Mouse (Mus musculus): ENCODE data around the gene Ctnna3. TPM values are rescaled to one million over a fixed set of nuclear protein-coding genes. Genes with fewer than 3 reads are reported as not detected.

Ctnna3 gene
- polyA plus RNA-seq, 1 experiment from 2014 or later, result 0.90 TPM

DNA sequence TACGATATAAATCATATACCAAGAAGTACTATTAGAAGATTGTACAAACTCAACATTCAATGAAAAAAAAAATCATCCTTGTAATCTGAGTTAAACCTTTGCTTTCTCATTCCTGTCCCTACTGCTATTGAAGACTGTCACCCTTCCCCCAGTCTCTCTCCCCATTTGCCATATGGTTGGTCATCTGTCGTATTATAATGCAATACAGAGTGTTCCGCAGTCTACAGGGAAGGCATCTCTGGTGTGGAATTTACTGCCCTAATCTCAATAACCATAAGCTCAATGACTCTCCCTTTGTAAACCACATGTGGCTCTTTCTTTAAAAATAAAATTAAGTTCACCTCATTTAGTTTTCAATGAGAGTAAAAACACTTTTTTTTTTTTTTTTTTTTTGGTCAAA, 1113.7 kb downstream of the Ctnna3 start:
- H3K4me1 ChIP-seq, result no peaks in the 10 kb centered on the region
- no peak for ATAC-seq (ENCODE audit: insufficient number of reproducible peaks, insufficient read depth, low FRiP score, low TSS enrichment, low read depth)
- no peak overlapping the region for H3K27ac ChIP-seq
- no peak overlapping the region for H3K9ac ChIP-seq
- no peak overlapping the region for H3K4me2 ChIP-seq
- H3K9me3 ChIP-seq, result no peaks in the 10 kb centered on the region
- 76% methylated on average over 3 of the region's 3 CpGs for WGBS
- H3K36me3 ChIP-seq, result no peaks in the 10 kb centered on the region
- no peaks in the 10 kb centered on the region for H3K27me3 ChIP-seq
- H3K4me3 ChIP-seq, result no peak overlapping the region

DNA sequence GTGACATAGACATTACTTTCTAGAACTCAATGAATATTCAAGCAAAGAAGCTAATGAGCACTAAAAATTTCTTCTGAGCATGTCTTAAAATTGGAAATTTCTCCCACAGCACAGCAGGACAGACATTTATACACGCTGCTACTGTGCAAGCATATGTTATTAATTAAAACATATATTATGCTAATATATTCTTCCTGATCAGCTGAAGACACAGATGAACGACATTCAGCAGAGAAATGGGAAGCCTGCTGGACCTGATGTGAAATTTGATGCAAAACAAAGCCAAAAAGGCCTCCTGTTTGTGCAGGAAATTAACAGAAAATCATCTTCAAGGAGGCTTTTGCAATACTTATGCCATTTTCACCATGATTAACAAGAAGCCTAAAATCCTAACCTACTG, 1114.5 kb downstream of the Ctnna3 start:
- H3K9ac ChIP-seq, result no peak overlapping the region
- H3K4me2 ChIP-seq, result no peak overlapping the region
- H3K36me3 ChIP-seq, result no peaks in the 10 kb centered on the region
- no peak overlapping the region for H3K27ac ChIP-seq
- H3K9me3 ChIP-seq, result no peaks in the 10 kb centered on the region
- no peak overlapping the region for H3K4me3 ChIP-seq
- WGBS, result 35% methylated on average over 2 of the region's 2 CpGs
- no peaks in the 10 kb centered on the region for H3K27me3 ChIP-seq
- no peaks in the 10 kb centered on the region for H3K4me1 ChIP-seq
- no peak for ATAC-seq (ENCODE audit: insufficient number of reproducible peaks, insufficient read depth, low FRiP score, low TSS enrichment, low read depth)

DNA sequence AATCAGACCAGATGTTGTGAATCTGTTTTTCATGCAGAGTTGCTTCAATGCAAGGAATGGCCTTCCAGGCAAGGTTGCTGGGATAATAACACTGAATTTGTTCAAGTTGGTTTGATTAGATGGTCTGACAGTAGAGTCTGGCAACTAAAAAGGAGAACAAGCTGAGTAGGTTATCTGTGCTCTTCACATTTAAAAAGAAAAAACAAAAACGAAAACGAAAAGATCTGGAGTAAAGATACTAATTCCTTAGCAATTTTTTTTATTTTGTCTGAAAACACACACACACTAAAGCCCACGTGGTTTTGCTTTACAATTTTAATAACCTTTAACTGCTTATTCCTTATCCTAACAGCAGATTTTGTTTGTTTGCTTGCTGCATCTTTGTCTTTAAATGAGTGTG, 1141.4 kb downstream of the Ctnna3 start:
- no peak for ATAC-seq (ENCODE audit: insufficient number of reproducible peaks, insufficient read depth, low FRiP score, low TSS enrichment, low read depth)
- Histone ChIP-seq H3K4me2 (no peak overlapping the region), H3K36me3 (no peaks in the 10 kb centered on the region), H3K27ac (no peak overlapping the region), H3K4me1 (no peaks in the 10 kb centered on the region), H3K9me3 (no peaks in the 10 kb centered on the region), H3K4me3 (no peak overlapping the region), H3K9ac (no peak overlapping the region), H3K27me3 (no peaks in the 10 kb centered on the region)
- WGBS, result 77% methylated on average over 3 of the region's 3 CpGs

DNA sequence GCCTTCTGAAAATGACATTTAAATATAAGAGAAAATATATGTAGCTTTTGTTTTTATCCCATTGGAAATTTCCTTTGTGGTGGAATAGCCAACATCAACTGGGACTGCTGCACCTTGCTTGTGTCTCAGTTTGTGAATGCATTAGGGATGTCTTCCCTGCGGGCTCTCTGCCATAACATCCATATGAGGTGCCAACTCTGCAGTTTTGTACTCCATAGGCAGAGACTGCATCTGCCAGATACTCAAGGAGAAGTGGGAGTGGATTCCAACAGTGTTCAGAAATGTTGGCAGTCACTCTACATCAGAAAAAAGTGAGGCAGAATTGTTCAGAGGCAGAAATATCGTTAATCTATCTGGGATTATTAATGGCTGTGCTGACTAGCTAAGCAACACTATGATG, 1158.2 kb downstream of the Ctnna3 start:
- 88% methylated on average over 2 of the region's 2 CpGs for WGBS
- no peaks in the 10 kb centered on the region for H3K9me3 ChIP-seq
- ATAC-seq (ENCODE audit: insufficient number of reproducible peaks, insufficient read depth, low FRiP score, low TSS enrichment, low read depth), result no peak

DNA sequence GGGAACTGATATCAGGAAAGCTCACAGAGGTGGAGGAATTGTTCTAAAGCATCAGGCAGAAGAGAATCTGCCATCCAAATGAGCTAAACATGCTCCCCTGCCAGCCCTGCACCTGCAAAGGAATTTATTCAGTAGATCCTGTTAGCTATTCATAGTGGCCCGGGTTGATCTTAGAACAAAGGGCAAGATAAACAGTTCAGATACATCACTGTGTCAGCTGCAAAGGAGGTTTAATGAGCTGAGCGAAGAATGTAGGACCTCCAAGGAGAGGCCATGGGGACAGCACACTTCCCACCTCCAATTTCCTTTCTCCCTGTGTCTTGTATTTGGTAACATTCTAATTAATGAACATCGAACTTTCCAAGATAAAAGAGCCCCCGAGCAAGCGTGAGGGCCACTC, 1206.9 kb downstream of the Ctnna3 start:
- no peak overlapping the region for H3K4me2 ChIP-seq
- no peak overlapping the region for H3K9ac ChIP-seq
- no peaks in the 10 kb centered on the region for H3K27me3 ChIP-seq
- no peaks in the 10 kb centered on the region for H3K36me3 ChIP-seq
- no peak overlapping the region for H3K27ac ChIP-seq
- 71% methylated on average over 5 of the region's 5 CpGs for WGBS
- H3K4me3 ChIP-seq, result no peak overlapping the region
- no peak for ATAC-seq (ENCODE audit: insufficient number of reproducible peaks, insufficient read depth, low FRiP score, low TSS enrichment, low read depth)
- H3K4me1 ChIP-seq, result no peaks in the 10 kb centered on the region
- H3K9me3 ChIP-seq, result no peaks in the 10 kb centered on the region

More for the DNA sequence above, 1158.2 kb downstream of the Ctnna3 start:
- Histone ChIP-seq H3K27me3 (no peaks in the 10 kb centered on the region), H3K4me1 (no peaks in the 10 kb centered on the region), H3K36me3 (no peaks in the 10 kb centered on the region), H3K4me3 (no peak overlapping the region), H3K9ac (no peak overlapping the region), H3K27ac (no peak overlapping the region), H3K4me2 (no peak overlapping the region)

DNA sequence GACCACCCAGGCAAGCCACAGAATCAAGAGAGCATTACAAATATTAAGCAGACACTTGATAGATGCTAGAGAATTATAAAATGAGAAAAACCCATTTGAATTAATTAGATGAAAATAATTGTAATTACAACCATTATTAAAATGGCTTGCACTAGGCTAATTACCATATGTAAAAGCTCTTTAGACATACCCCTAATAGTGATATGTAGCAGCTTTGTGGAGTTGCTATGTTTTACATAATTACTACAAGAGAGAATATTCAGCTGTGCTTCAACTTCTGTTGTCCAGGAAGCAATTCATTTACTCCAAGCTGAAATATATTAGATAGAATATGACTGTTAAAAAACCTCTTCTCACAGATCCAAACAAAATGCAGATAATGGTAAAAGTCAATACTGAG, 1209.2 kb downstream of the Ctnna3 start:
- H3K4me1 ChIP-seq, result no peaks in the 10 kb centered on the region
- H3K36me3 ChIP-seq, result no peaks in the 10 kb centered on the region
- no peaks in the 10 kb centered on the region for H3K27me3 ChIP-seq
- no peak overlapping the region for H3K4me2 ChIP-seq
- no peaks in the 10 kb centered on the region for H3K9me3 ChIP-seq
- H3K4me3 ChIP-seq, result no peak overlapping the region
- no peak overlapping the region for H3K9ac ChIP-seq
- H3K27ac ChIP-seq, result no peak overlapping the region
- ATAC-seq (ENCODE audit: insufficient number of reproducible peaks, insufficient read depth, low FRiP score, low TSS enrichment, low read depth), result no peak

DNA sequence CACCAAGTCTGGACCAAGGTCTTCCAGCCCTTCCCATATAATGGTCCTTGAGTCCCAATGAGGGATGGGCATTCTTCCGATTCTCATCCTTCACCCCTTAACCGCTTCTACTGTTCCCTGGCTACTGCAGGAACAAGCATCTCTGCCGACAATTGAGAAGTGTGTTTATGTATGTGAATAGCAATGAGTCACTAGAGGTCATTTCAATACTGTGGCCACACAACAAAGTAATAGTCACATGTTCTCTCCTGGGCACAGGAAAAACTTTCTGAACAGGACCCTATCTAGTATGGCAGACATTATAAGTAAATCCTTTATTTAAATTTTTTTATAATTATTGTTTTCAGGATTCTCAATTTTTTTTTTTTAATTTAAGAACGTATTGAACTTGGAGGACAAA, 1211.2 kb downstream of the Ctnna3 start:
- H3K4me3 ChIP-seq, result no peak overlapping the region
- H3K9me3 ChIP-seq, result no peaks in the 10 kb centered on the region
- no peak for ATAC-seq (ENCODE audit: insufficient number of reproducible peaks, insufficient read depth, low FRiP score, low TSS enrichment, low read depth)
- H3K27ac ChIP-seq, result no peak overlapping the region
- 68% methylated on average over 4 of the region's 4 CpGs for WGBS
- no peak overlapping the region for H3K9ac ChIP-seq
- H3K4me2 ChIP-seq, result 0 out of 2 replicates have a peak overlapping the region, but pooled peaks have one; percentile 25
- no peaks in the 10 kb centered on the region for H3K4me1 ChIP-seq
- no peaks in the 10 kb centered on the region for H3K36me3 ChIP-seq
- H3K27me3 ChIP-seq, result no peaks in the 10 kb centered on the region

DNA sequence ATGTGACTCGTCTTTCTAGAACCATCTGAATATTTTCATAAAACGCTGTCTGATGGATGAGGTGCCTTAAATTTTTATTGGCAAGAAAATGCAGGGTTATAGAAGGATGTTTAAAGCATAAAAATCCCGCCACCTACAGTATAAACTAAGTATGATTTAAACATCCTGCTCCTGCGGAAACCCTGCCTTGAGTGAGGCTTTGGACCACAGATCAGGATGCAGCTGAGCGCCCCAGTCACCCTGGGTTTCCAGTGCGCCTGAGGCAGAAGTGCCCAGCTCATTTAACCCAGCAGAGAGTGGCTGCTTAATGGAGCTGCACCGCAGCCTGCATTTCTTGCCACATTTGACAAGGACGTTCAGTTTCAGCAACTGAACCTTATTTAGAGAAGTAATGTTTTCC, 1211.7 kb downstream of the Ctnna3 start:
- no peaks in the 10 kb centered on the region for H3K4me1 ChIP-seq
- no peaks in the 10 kb centered on the region for H3K36me3 ChIP-seq
- ATAC-seq (ENCODE audit: insufficient number of reproducible peaks, insufficient read depth, low FRiP score, low TSS enrichment, low read depth), result no peak
- WGBS, result 25% methylated on average over 8 of the region's 8 CpGs
- no peak overlapping the region for H3K9ac ChIP-seq
- H3K4me2 ChIP-seq, result peak overlapping the region; percentile 25; the same call in 1 of the 2 replicates
- H3K27ac ChIP-seq, result no peak overlapping the region
- H3K27me3 ChIP-seq, result no peaks in the 10 kb centered on the region
- H3K4me3 ChIP-seq, result no peak overlapping the region
- no peaks in the 10 kb centered on the region for H3K9me3 ChIP-seq

DNA sequence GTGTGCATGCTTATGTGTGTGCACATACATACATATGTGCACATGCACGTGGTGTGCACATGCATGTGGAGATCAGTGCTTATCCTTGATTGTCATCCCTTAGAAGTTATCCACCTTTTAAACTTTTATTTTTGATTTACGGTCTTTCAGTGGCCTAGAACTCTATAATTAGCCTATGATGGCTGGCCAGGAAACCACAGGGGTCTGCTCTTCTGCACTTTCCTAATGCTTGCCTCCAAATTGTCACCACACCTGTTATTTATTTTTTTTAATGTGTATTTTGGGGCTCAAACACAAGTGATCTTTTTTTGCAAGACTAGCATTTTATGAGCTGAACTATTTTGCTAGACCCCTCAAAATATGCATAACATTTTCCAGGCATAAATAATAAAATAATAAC, 1214.1 kb downstream of the Ctnna3 start:
- 72% methylated on average over 2 of the region's 2 CpGs for WGBS
- ATAC-seq (ENCODE audit: insufficient number of reproducible peaks, insufficient read depth, low FRiP score, low TSS enrichment, low read depth), result no peak
- H3K9ac ChIP-seq, result no peak overlapping the region
- H3K4me2 ChIP-seq, result no peak overlapping the region
- H3K27me3 ChIP-seq, result no peaks in the 10 kb centered on the region
- no peaks in the 10 kb centered on the region for H3K36me3 ChIP-seq
- H3K4me3 ChIP-seq, result no peak overlapping the region
- no peaks in the 10 kb centered on the region for H3K4me1 ChIP-seq
- no peaks in the 10 kb centered on the region for H3K9me3 ChIP-seq
- H3K27ac ChIP-seq, result no peak overlapping the region

DNA sequence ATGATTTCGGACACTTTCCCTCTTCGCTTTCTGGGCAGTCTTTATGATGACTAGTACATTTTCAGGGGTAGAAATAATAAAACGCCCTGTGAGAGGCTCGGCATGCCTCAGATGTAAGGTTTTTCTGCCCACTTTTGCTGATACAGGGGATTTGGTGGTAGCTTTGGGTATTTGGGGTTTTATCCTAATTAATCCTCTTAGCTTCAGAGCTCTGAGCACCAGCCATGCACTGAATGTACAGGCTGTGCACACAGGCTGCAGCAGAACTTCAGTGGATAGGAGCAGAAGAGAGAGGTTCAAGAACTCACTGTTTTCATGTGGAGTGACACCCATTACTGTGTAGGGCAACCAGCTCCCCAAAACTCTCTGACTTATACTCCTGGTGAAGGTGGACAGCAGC, 1231.3 kb downstream of the Ctnna3 start:
- WGBS, result 76% methylated on average over 4 of the region's 4 CpGs

DNA sequence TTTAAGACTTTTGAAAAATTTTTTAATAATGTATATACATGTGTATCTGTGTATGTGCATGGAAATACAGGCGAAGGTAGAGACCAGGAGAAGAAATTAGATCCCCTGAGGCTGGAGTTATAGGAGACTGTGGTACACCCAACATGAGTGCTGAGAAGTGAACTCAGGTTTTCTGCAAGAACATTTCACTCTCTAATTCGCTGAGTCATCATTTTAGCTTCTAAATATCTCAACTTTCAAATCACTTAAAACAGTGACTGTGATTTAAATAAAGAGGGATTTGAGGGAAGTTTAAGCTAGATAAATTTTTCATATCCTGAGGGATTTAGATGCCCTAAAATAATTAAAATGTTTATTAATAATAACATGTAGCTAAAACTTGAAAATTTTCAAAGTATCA, 1241.6 kb downstream of the Ctnna3 start:
- no peaks in the 10 kb centered on the region for H3K36me3 ChIP-seq
- no peak for ATAC-seq (ENCODE audit: insufficient number of reproducible peaks, insufficient read depth, low FRiP score, low TSS enrichment, low read depth)
- no peak overlapping the region for H3K4me2 ChIP-seq
- no peak overlapping the region for H3K27ac ChIP-seq
- no peaks in the 10 kb centered on the region for H3K9me3 ChIP-seq
- 77% methylated on average over 2 of the region's 2 CpGs for WGBS
- no peak overlapping the region for H3K9ac ChIP-seq
- no peaks in the 10 kb centered on the region for H3K27me3 ChIP-seq
- no peak overlapping the region for H3K4me3 ChIP-seq
- no peaks in the 10 kb centered on the region for H3K4me1 ChIP-seq

More for the DNA sequence above, 1231.3 kb downstream of the Ctnna3 start:
- no peak for ATAC-seq (ENCODE audit: insufficient number of reproducible peaks, insufficient read depth, low FRiP score, low TSS enrichment, low read depth)
- Histone ChIP-seq H3K27ac (no peak overlapping the region), H3K4me1 (no peaks in the 10 kb centered on the region), H3K4me2 (no peak overlapping the region), H3K9me3 (no peaks in the 10 kb centered on the region), H3K27me3 (no peaks in the 10 kb centered on the region), H3K9ac (no peak overlapping the region), H3K36me3 (no peaks in the 10 kb centered on the region), H3K4me3 (no peak overlapping the region)

DNA sequence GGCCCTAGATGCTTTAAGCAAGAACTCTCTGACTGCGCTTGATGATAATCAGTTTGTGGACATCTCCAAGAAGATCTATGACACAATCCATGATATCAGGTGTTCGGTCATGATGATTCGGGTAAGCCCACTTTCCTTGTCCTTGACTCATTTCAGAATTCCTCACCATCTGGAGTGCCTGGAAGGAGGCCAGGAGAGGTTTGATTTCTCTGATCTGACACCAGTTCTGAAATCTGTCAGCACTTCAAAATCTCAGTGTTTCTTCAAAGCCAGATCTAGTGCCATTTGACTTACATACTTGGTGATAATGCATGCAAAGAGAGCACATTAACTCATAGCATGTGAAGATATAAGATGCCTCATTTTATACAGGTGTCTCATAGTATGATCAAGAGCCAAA, 1245.9 kb downstream of the Ctnna3 start:
- ATAC-seq (ENCODE audit: insufficient number of reproducible peaks, insufficient read depth, low FRiP score, low TSS enrichment, low read depth), result no peak
- no peak overlapping the region for H3K4me3 ChIP-seq
- H3K9ac ChIP-seq, result no peak overlapping the region
- no peaks in the 10 kb centered on the region for H3K36me3 ChIP-seq
- H3K4me1 ChIP-seq, result no peaks in the 10 kb centered on the region
- H3K9me3 ChIP-seq, result no peaks in the 10 kb centered on the region
- no peak overlapping the region for H3K27ac ChIP-seq
- WGBS, result 92% methylated on average over 3 of the region's 3 CpGs
- H3K27me3 ChIP-seq, result no peaks in the 10 kb centered on the region
- H3K4me2 ChIP-seq, result no peak overlapping the region

DNA sequence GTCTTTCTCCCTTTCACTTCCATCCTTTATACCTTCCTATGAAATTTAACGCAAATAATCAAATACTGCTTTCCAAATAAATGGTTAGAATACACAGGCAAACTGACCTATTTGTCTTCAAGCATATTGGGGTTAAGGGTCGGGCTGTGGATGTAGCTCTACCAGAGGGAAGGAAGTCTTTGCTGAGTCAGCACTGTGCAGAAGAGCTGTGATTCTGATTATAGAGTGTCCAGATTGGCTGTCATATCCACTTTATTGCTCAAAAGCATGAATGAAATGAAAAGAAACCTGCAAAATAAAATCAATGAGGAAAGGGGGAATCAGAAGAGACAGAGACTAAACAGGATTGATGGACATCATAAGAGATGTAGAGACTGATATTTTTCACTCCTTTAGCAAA, 1280.1 kb downstream of the Ctnna3 start:
- Histone ChIP-seq H3K4me1 (no peaks in the 10 kb centered on the region), H3K27ac (no peak overlapping the region), H3K27me3 (no peaks in the 10 kb centered on the region), H3K36me3 (no peaks in the 10 kb centered on the region), H3K9me3 (no peaks in the 10 kb centered on the region), H3K4me2 (no peak overlapping the region), H3K9ac (no peak overlapping the region), H3K4me3 (no peak overlapping the region)
- WGBS, result 72% methylated on average over 2 of the region's 2 CpGs
- ATAC-seq (ENCODE audit: insufficient number of reproducible peaks, insufficient read depth, low FRiP score, low TSS enrichment, low read depth), result no peak
